Mouse (Mus musculus) kidney, adult 2 months (tissue): ENCODE data around the gene Apobec1.

ENCODE experiments used
- CTCF ChIP-seq: fragments of 200-500 bp; conservative IDR thresholded peaks from 2 replicates; pipeline ENCODE4 v1.5.1; 2011; ENCODE audit warnings: low read depth, mild to moderate bottlenecking, control low read depth, low read length, moderate library complexity, mixed read lengths; ENCODE audit not compliant: insufficient read depth, insufficient read length
- POLR2A ChIP-seq: fragments of 200-500 bp; IDR thresholded peaks from one replicate; pipeline ENCODE4 v1.6.1; 2011; ENCODE audit warnings: low read depth, low read length, control low read depth

GRCm38 (mm10) chr6:122609377-122609728, 7.1 kb upstream of the Apobec1 start:
- TF ChIP-seq CTCF (no peak), POLR2A (no peak)
